Mouse (Mus musculus): ENCODE results near the gene Akt1s1. TPM values are rescaled to one million over a fixed set of nuclear protein-coding genes. Genes with fewer than 3 reads are reported as not detected.

Akt1s1 gene
- 10 to 100 TPM; 26.4 to 35.3 TPM for polyA plus RNA-seq (2017; shearing (Covaris generic))

GRCm38 (mm10) chr7:44848561-44849415 is at the start of gene Akt1s1, which contains the start of gene Tbc1d17:
Gene Akt1s1 (plus strand): TSS chr7:44848991.
Gene Tbc1d17 (minus strand): TSS chr7:44849079.

GRCm38 (mm10) chr7:44815721-44816469 is 32.9 kb upstream of the Akt1s1 start, which contains the start of the genes Nup62 and Il4i1:
Gene Nup62 (plus strand): TSS chr7:44816088.
Gene Il4i1 (plus strand): TSS chr7:44816387.

GRCm38 (mm10) chr7:44816470-44817021 is 32.2 kb upstream of the Akt1s1 start, which contains the start of gene Atf5:
Gene Atf5 (minus strand): TSS chr7:44816658.

GRCm38 (mm10) chr7:44857042-44857552 is 8.3 kb downstream of the Akt1s1 start, which contains the start of gene Pnkp:
Gene Pnkp (plus strand): TSS chr7:44857139.

GRCm38 (mm10) chr7:44869697-44870528 is 21.1 kb downstream of the Akt1s1 start, which contains the start of gene Ptov1:
Gene Ptov1 (minus strand): TSS chr7:44869788.

GRCm38 (mm10) chr7:44892276-44892921 is 43.6 kb downstream of the Akt1s1 start, which contains the start of gene Med25:
Gene Med25 (minus strand): TSS chr7:44892712.

GRCm38 (mm10) chr7:44895593-44896434 is 47.0 kb downstream of the Akt1s1 start, which contains the start of gene Fuz:
Gene Fuz (plus strand): TSS chr7:44896079.

Other genes starting within 250 kb of the Akt1s1 start
- 1 to 10 TPM in 1 of 2 experiments, under 1 TPM in 1; 0.24 to 1.8 TPM for gene Myh14, start 178.1 kb upstream of the Akt1s1 start, polyA plus RNA-seq (2017; shearing (Covaris generic))
- not detected for gene Izumo2, start 140.2 kb upstream of the Akt1s1 start, polyA plus RNA-seq (2017; shearing (Covaris generic))
- gene Vrk3, start 100.6 kb upstream of the Akt1s1 start, polyA plus RNA-seq (2017; shearing (Covaris generic)) = 10 to 100 TPM; 92.8 to 98.9 TPM
- 1 to 10 TPM in 1 of 2 experiments, under 1 TPM in 1; 0.37 to 1.3 TPM for gene Zfp473, start 97.9 kb upstream of the Akt1s1 start, polyA plus RNA-seq (2017; shearing (Covaris generic))
- gene Nup62, start 32.9 kb upstream of the Akt1s1 start, polyA plus RNA-seq (2017; shearing (Covaris generic)) = 10 to 100 TPM; 40.5 to 41.4 TPM
- gene Il4i1, start 32.6 kb upstream of the Akt1s1 start, polyA plus RNA-seq (2017; shearing (Covaris generic)) = 1 to 10 TPM; 3.0 to 8.6 TPM
- gene Atf5, start 32.3 kb upstream of the Akt1s1 start, polyA plus RNA-seq (2017; shearing (Covaris generic)) = under 1 TPM in 1 of 2 experiments, not detected in 1; 0.30 TPM
- 10 to 100 TPM; 83.2 to 90.0 TPM for gene Tbc1d17, start 88 bp downstream of the Akt1s1 start, polyA plus RNA-seq (2017; shearing (Covaris generic))
- gene Pnkp, start 8.1 kb downstream of the Akt1s1 start, polyA plus RNA-seq (2017; shearing (Covaris generic)) = 10 to 100 TPM; 89.6 to 97.9 TPM
- 10 to 100 TPM; 28.9 to 30.2 TPM for gene Ptov1, start 20.8 kb downstream of the Akt1s1 start, polyA plus RNA-seq (2017; shearing (Covaris generic))
- gene Med25, start 43.7 kb downstream of the Akt1s1 start, polyA plus RNA-seq (2017; shearing (Covaris generic)) = 10 to 100 TPM; 54.7 to 59.9 TPM
- gene Fuz, start 47.1 kb downstream of the Akt1s1 start, polyA plus RNA-seq (2017; shearing (Covaris generic)) = 10 to 100 TPM; 38.7 to 55.5 TPM
- gene Ap2a1, start 80.5 kb downstream of the Akt1s1 start, polyA plus RNA-seq (2017; shearing (Covaris generic)) = 10 to 100 TPM; 56.8 to 69.1 TPM
- gene Tsks, start 94.2 kb downstream of the Akt1s1 start, polyA plus RNA-seq (2017; shearing (Covaris generic)) = under 1 TPM in 1 of 2 experiments, not detected in 1; 0.97 TPM
- 1 to 10 TPM; 1.7 to 2.5 TPM for gene Cpt1c, start 125.9 kb downstream of the Akt1s1 start, polyA plus RNA-seq (2017; shearing (Covaris generic))
- 100 to 1,000 TPM; 148 to 162 TPM for gene Prmt1, start 137.6 kb downstream of the Akt1s1 start, polyA plus RNA-seq (2017; shearing (Covaris generic))
- 100 to 1,000 TPM; 224 to 233 TPM for gene Irf3, start 148.7 kb downstream of the Akt1s1 start, polyA plus RNA-seq (2017; shearing (Covaris generic))
- 10 to 100 TPM; 23.6 to 30.4 TPM for gene Bcl2l12, start 149.7 kb downstream of the Akt1s1 start, polyA plus RNA-seq (2017; shearing (Covaris generic))
- gene Scaf1, start 167.4 kb downstream of the Akt1s1 start, polyA plus RNA-seq (2017; shearing (Covaris generic)) = 10 to 100 TPM; 34.5 to 35.4 TPM
- 10 to 100 TPM; 30.9 to 34.3 TPM for gene Rras, start 169.0 kb downstream of the Akt1s1 start, polyA plus RNA-seq (2017; shearing (Covaris generic))
- gene Prr12, start 203.9 kb downstream of the Akt1s1 start, polyA plus RNA-seq (2017; shearing (Covaris generic)) = 1 to 10 TPM; 2.2 to 4.1 TPM
- 100 to 1,000 TPM in 1 of 2 experiments, 10 to 100 TPM in 1; 99.4 to 115 TPM for gene Nosip, start 213.4 kb downstream of the Akt1s1 start, polyA plus RNA-seq (2017; shearing (Covaris generic))
- 1 to 10 TPM; 2.7 to 4.1 TPM for gene Prrg2, start 213.7 kb downstream of the Akt1s1 start, polyA plus RNA-seq (2017; shearing (Covaris generic))
- 10 to 100 TPM in 1 of 2 experiments, 1 to 10 TPM in 1; 3.5 to 13.7 TPM for gene Rcn3, start 243.2 kb downstream of the Akt1s1 start, polyA plus RNA-seq (2017; shearing (Covaris generic))